Mouse (Mus musculus): ENCODE data around the gene 4931414P19Rik. TPM values are rescaled to one million over a fixed set of nuclear protein-coding genes. Genes with fewer than 3 reads are reported as not detected.

4931414P19Rik gene
- polyA plus RNA-seq (2014; fragmentation: Nextera tagmentation; extraction: Ambion mirVana), result 5.4 and 6.1 TPM in 2 replicates

GRCm38 (mm10) chr14:54605752-54606321 lies at the start of gene 4931414P19Rik:
Gene 4931414P19Rik, minus strand, starts transcription at chr14:54605993.
- H3K27ac ChIP-seq (replicated peaks; ENCODE audit: low read depth, low read length), result peak within 1 kb of the TSS; percentile 69
- WGBS, result under 1% methylated on average over 31 of the region's 39 CpGs
- no peaks in the 10 kb centered on the region for H3K27me3 ChIP-seq (ENCODE audit: control insufficient read depth, insufficient read depth, low read length)
- DNase-seq (peak; percentile 89), ATAC-seq (ENCODE audit: low FRiP score, low TSS enrichment) (peak; percentile 38; the same call in 1 of the 2 replicates)
- peak within 1 kb of the TSS; percentile 45 for H3K4me3 ChIP-seq (replicated peaks; ENCODE audit: low read depth, low read length)
- H3K4me1 ChIP-seq (ENCODE audit: control insufficient read depth, insufficient read depth, low read length), result peaks cover 16% of the 10 kb centered on the region; the same call in 1 of the 2 replicates
- H3K9ac ChIP-seq (replicated peaks; ENCODE audit: low read length), result peak within 1 kb of the TSS; percentile 58
- no peaks in the 10 kb centered on the region for H3K36me3 ChIP-seq (ENCODE audit: control insufficient read depth, insufficient read depth, low read length)
- no peaks in the 10 kb centered on the region for H3K9me3 ChIP-seq (ENCODE audit: control insufficient read depth, low read length)
- H3K4me2 ChIP-seq (ENCODE audit: low read length), result peak within 1 kb of the TSS; percentile 64

- H3K4me2 ChIP-seq (ENCODE audit: low read length), result peak overlapping the region; percentile 96
- no peaks in the 10 kb centered on the region for H3K9me3 ChIP-seq (ENCODE audit: control insufficient read depth, low read length)
- ATAC-seq (ENCODE audit: low FRiP score, low TSS enrichment), result peak; percentile 84
- no peaks in the 10 kb centered on the region for H3K27me3 ChIP-seq (ENCODE audit: control insufficient read depth, insufficient read depth, low read length)
- H3K4me3 ChIP-seq (replicated peaks; ENCODE audit: low read depth, low read length), result peak overlapping the region; percentile 55
- under 1% methylated on average over 12 of the region's 12 CpGs for WGBS
- H3K9ac ChIP-seq (replicated peaks; ENCODE audit: low read length), result peak overlapping the region; percentile 80
- peak; percentile 93 for DNase-seq
- peaks cover 56% of the 10 kb centered on the region for H3K36me3 ChIP-seq (ENCODE audit: control insufficient read depth, insufficient read depth, low read length)
- peak overlapping the region; percentile 81 for H3K27ac ChIP-seq (replicated peaks; ENCODE audit: low read depth, low read length)
- peaks cover 36% of the 10 kb centered on the region for H3K4me1 ChIP-seq (ENCODE audit: control insufficient read depth, insufficient read depth, low read length)
Measured at GRCm38 (mm10) chr14:54653496-54653895, 47.7 kb upstream of the 4931414P19Rik start.

GRCm38 (mm10) chr14:54652787-54653186 lies 47.0 kb upstream of the 4931414P19Rik start:
- 0% methylated on average over 7 of the region's 7 CpGs for WGBS
- DNase-seq, result peak; percentile 47

GRCm38 (mm10) chr14:54651556-54651955 lies 45.8 kb upstream of the 4931414P19Rik start:
- no peak overlapping the region for H3K27ac ChIP-seq (replicated peaks; ENCODE audit: low read depth, low read length)
- ATAC-seq (ENCODE audit: low FRiP score, low TSS enrichment) (no peak), DNase-seq (no peak)
- no peak overlapping the region for H3K9ac ChIP-seq (replicated peaks; ENCODE audit: low read length)
- no peaks in the 10 kb centered on the region for H3K9me3 ChIP-seq (ENCODE audit: control insufficient read depth, low read length)
- no peak overlapping the region; the same call in 1 of the 2 replicates for H3K4me3 ChIP-seq (replicated peaks; ENCODE audit: low read depth, low read length)
- WGBS, result 77% methylated on average over 4 of the region's 4 CpGs
- no peaks in the 10 kb centered on the region for H3K27me3 ChIP-seq (ENCODE audit: control insufficient read depth, insufficient read depth, low read length)
- peaks cover 58% of the 10 kb centered on the region for H3K36me3 ChIP-seq (ENCODE audit: control insufficient read depth, insufficient read depth, low read length)
- peak overlapping the region; percentile 96 for H3K4me2 ChIP-seq (ENCODE audit: low read length)
- H3K4me1 ChIP-seq (ENCODE audit: control insufficient read depth, insufficient read depth, low read length), result peaks cover 42% of the 10 kb centered on the region

More at GRCm38 (mm10) chr14:54652787-54653186, 47.0 kb upstream of the 4931414P19Rik start:
- ATAC-seq (ENCODE audit: low FRiP score, low TSS enrichment), result no peak
- Histone ChIP-seq H3K4me2 (ENCODE audit: low read length) (peak overlapping the region; percentile 96), H3K27me3 (ENCODE audit: control insufficient read depth, insufficient read depth, low read length) (no peaks in the 10 kb centered on the region), H3K4me1 (ENCODE audit: control insufficient read depth, insufficient read depth, low read length) (peaks cover 42% of the 10 kb centered on the region), H3K9me3 (ENCODE audit: control insufficient read depth, low read length) (no peaks in the 10 kb centered on the region), H3K27ac (replicated peaks; ENCODE audit: low read depth, low read length) (peak overlapping the region; percentile 81), H3K9ac (replicated peaks; ENCODE audit: low read length) (peak overlapping the region; percentile 80), H3K4me3 (replicated peaks; ENCODE audit: low read depth, low read length) (peak overlapping the region; percentile 55), H3K36me3 (ENCODE audit: control insufficient read depth, insufficient read depth, low read length) (peaks cover 56% of the 10 kb centered on the region)

- peak overlapping the region; percentile 96 for H3K4me2 ChIP-seq (ENCODE audit: low read length)
- H3K4me1 ChIP-seq (ENCODE audit: control insufficient read depth, insufficient read depth, low read length), result peaks cover 42% of the 10 kb centered on the region
- DNase-seq (peak; percentile 98), ATAC-seq (ENCODE audit: low FRiP score, low TSS enrichment) (peak; percentile 28; the same call in 1 of the 2 replicates)
- H3K27me3 ChIP-seq (ENCODE audit: control insufficient read depth, insufficient read depth, low read length), result no peaks in the 10 kb centered on the region
- H3K36me3 ChIP-seq (ENCODE audit: control insufficient read depth, insufficient read depth, low read length), result peaks cover 58% of the 10 kb centered on the region
- no peak overlapping the region for H3K9ac ChIP-seq (replicated peaks; ENCODE audit: low read length)
- H3K27ac ChIP-seq (replicated peaks; ENCODE audit: low read depth, low read length), result no peak overlapping the region
- H3K4me3 ChIP-seq (replicated peaks; ENCODE audit: low read depth, low read length), result no peak overlapping the region
- H3K9me3 ChIP-seq (ENCODE audit: control insufficient read depth, low read length), result no peaks in the 10 kb centered on the region
- 64% methylated on average over 23 of the region's 23 CpGs for WGBS
Measured at GRCm38 (mm10) chr14:54650621-54651454, 45.0 kb upstream of the 4931414P19Rik start.

GRCm38 (mm10) chr14:54647900-54648299 lies 42.1 kb upstream of the 4931414P19Rik start:
- peaks cover 79% of the 10 kb centered on the region for H3K36me3 ChIP-seq (ENCODE audit: control insufficient read depth, insufficient read depth, low read length)
- H3K27me3 ChIP-seq (ENCODE audit: control insufficient read depth, insufficient read depth, low read length), result no peaks in the 10 kb centered on the region
- H3K9me3 ChIP-seq (ENCODE audit: control insufficient read depth, low read length), result no peaks in the 10 kb centered on the region
- 73% methylated on average over 4 of the region's 4 CpGs for WGBS
- H3K4me3 ChIP-seq (replicated peaks; ENCODE audit: low read depth, low read length), result no peak overlapping the region
- H3K9ac ChIP-seq (replicated peaks; ENCODE audit: low read length), result no peak overlapping the region
- peaks cover 36% of the 10 kb centered on the region for H3K4me1 ChIP-seq (ENCODE audit: control insufficient read depth, insufficient read depth, low read length)
- DNase-seq (no peak), ATAC-seq (ENCODE audit: low FRiP score, low TSS enrichment) (no peak)
- H3K4me2 ChIP-seq (ENCODE audit: low read length), result no peak overlapping the region
- no peak overlapping the region for H3K27ac ChIP-seq (replicated peaks; ENCODE audit: low read depth, low read length)

- WGBS, result 95% methylated on average over 8 of the region's 8 CpGs
Measured at GRCm38 (mm10) chr14:54646898-54647636, 41.3 kb upstream of the 4931414P19Rik start.

GRCm38 (mm10) chr14:54646455-54646854 lies 40.7 kb upstream of the 4931414P19Rik start:
- H3K36me3 ChIP-seq (ENCODE audit: control insufficient read depth, insufficient read depth, low read length), result peaks cover 90% of the 10 kb centered on the region
- H3K9me3 ChIP-seq (ENCODE audit: control insufficient read depth, low read length), result no peaks in the 10 kb centered on the region
- no peak overlapping the region for H3K9ac ChIP-seq (replicated peaks; ENCODE audit: low read length)
- peaks cover 24% of the 10 kb centered on the region for H3K4me1 ChIP-seq (ENCODE audit: control insufficient read depth, insufficient read depth, low read length)
- DNase-seq, result no peak
- 95% methylated on average over 17 of the region's 17 CpGs for WGBS
- no peaks in the 10 kb centered on the region for H3K27me3 ChIP-seq (ENCODE audit: control insufficient read depth, insufficient read depth, low read length)
- H3K4me2 ChIP-seq (ENCODE audit: low read length), result no peak overlapping the region
- H3K4me3 ChIP-seq (replicated peaks; ENCODE audit: low read depth, low read length), result no peak overlapping the region
- no peak overlapping the region for H3K27ac ChIP-seq (replicated peaks; ENCODE audit: low read depth, low read length)
- no peak for ATAC-seq (ENCODE audit: low FRiP score, low TSS enrichment)

More at GRCm38 (mm10) chr14:54646898-54647636, 41.3 kb upstream of the 4931414P19Rik start:
- Histone ChIP-seq H3K4me3 (replicated peaks; ENCODE audit: low read depth, low read length) (no peak overlapping the region), H3K4me1 (ENCODE audit: control insufficient read depth, insufficient read depth, low read length) (peaks cover 30% of the 10 kb centered on the region), H3K36me3 (ENCODE audit: control insufficient read depth, insufficient read depth, low read length) (peaks cover 88% of the 10 kb centered on the region), H3K9ac (replicated peaks; ENCODE audit: low read length) (no peak overlapping the region), H3K9me3 (ENCODE audit: control insufficient read depth, low read length) (no peaks in the 10 kb centered on the region), H3K4me2 (ENCODE audit: low read length) (no peak overlapping the region), H3K27me3 (ENCODE audit: control insufficient read depth, insufficient read depth, low read length) (no peaks in the 10 kb centered on the region), H3K27ac (replicated peaks; ENCODE audit: low read depth, low read length) (no peak overlapping the region)
- ATAC-seq (ENCODE audit: low FRiP score, low TSS enrichment) (no peak), DNase-seq (no peak)
